Mouse (Mus musculus) cerebellum, adult 2 months (tissue): Measurements from ENCODE around the gene Ccdc39.

Source experiments
- CTCF ChIP-seq: fragments of 200-500 bp; IDR thresholded peaks from 2 replicates; pipeline ENCODE4 v1.5.1; 2011; ENCODE audit warnings: low read depth, mild to moderate bottlenecking, control low read depth, low read length, moderate library complexity, borderline replicate concordance; ENCODE audit not compliant: insufficient read depth
- POLR2A ChIP-seq: fragments of 200-500 bp; IDR thresholded peaks from 2 replicates; pipeline ENCODE4 v1.6.1; 2011; ENCODE audit warnings: low read length, control low read depth, borderline replicate concordance; ENCODE audit not compliant: insufficient read depth

GRCm38 (mm10) chr3:33893433-33893832 is 49.3 kb upstream of the Ccdc39 start:
- TF ChIP-seq POLR2A (no peak), CTCF (no peak)
